Mouse (Mus musculus): ENCODE measurements at regions not wholly inside any gene's neighbourhood (a gene's known extent, or its start where the extent isn't known, plus 50 kb on each side); places are given as distances from the start of the nearest gene placed in this dataset.
"Not testable (repeated sequence)": the region's sequence is repeated elsewhere in the genome, so short reads cannot be mapped to it uniquely, and the experiment has no call there.

DNA sequence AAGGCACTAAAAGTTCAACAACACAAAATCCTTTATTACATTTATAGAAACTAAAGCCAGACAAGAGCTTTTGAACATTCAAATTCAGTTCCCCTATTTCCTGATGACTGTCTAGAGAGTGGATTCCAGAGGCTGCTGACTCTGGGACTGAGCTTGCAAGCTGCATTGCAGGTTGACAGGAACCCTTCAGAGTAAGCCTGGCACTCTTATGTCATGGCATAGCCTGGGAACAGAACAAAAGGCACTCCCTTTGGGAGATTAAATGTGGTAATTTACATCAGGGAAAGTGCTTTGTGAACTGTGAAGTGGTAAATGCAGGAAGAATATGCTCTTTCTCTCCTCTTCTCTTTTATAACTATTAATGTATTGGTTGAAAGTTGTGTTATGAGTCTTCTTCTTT, 847.3 kb downstream of the Bcl11a start:
- no peak for DNase-seq (ENCODE audit: low spot score in 2 of 2)

DNA sequence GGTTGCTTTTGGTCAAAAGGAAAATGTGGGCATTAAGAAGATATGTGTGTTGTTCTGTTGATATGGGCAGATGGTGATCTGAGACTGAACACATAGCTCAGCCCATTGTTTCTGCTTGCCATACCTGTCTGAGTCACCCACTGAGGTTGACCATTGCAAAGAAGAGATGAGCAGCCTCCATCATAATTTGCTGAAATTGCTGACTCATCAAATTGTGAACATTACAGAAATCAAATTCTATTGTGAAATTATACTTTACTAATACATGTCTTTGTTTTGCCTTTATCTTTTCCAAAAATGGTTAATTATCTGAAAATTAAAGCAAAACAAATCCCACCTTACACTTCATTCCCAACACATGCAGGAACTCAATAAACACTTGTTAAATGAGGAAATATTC, 865.8 kb downstream of the Bcl11a start:
- DNase-seq (ENCODE audit: low spot score in 2 of 2): no peak

DNA sequence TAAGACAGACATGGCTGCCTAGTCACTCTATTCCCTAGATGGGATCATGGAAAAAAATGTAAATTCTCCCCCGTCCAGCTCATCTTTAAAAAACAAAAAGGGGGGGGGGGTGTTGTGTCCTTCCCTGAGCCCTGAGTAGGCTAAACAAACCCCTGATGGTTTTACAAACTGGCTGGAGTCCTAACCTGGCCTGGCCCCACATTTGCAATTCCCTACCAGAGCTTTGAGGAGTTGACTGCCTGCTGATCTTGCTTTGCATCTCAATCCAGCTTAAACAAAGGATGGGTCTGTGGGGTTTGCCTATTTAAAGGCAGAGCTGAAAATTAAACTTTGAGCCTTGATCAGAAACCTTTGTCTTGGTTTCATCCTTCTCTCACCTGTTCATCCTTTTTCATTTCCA, 873.3 kb downstream of the Bcl11a start:
- no peak for DNase-seq (ENCODE audit: low spot score in 2 of 2)

DNA sequence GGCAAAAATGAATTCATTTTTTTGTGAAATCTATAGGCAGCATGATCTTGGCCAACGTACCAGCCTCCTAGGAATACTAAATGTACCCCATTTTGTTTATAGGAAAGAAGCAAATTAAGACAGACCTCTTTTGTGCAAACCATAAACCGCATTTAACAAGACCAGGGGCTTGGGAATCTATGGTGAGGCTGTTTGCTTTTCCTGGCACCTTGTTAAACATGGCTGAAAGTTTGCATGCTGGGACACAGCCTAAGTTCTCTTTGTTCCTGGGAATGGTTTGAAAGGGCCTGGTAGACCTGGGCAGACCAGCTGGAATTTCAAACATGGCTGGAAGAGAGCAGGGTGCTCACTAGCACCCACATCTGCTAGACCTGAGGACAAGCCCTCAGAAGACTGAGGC, 894.5 kb downstream of the Bcl11a start:
- DNase-seq (ENCODE audit: low spot score in 2 of 2): no peak

DNA sequence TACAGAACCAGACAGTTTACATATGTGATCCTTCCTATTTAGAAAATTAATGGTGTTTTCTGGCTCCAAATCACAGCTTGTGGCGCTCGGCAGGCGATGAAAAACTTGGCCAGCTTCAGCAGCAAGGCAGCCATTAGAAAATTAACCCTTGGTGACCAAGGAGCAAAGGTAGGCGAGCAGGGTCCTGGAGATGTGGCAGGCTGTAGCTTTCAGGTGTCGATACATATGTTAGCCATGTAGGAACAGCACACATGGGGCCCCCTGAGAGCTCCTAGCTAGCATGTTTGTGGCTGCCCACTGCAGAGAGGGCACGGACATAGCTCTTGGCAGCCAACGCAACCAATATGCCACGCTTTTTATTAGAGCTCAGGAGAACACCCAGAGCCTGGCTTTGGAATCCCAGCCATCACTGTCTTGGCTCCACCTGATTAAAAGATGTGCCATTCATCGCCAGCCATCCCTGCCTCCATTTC, 902.4 kb downstream of the Bcl11a start:
- DNase-seq (ENCODE audit: low spot score in 2 of 2): no peak

DNA sequence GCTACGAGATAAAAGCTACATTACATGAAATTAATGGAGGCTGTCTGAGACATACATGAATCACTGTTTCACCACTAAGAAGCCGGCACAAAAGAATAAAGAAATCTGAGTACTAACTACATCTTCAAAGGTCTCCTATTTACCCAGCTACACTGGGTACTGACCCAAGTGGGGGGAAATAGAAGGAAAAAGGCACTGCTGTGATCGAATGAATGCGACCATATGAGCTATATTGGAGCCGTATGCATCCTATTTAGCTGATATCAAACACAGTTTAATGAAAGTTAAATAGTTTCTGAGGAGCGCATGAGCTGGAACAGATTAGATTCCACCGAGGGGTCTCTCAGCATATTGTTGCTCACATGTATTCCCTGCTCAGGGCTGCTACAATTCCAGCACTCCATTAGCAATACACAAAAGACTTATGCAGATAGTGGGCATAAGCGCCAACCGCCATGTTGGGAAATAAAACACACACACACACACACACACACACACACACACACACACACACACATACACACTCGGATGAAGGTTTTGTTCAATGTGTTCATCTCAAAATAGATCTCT, 905.3 kb downstream of the Bcl11a start:
- no peak for DNase-seq (ENCODE audit: low spot score in 2 of 2)

DNA sequence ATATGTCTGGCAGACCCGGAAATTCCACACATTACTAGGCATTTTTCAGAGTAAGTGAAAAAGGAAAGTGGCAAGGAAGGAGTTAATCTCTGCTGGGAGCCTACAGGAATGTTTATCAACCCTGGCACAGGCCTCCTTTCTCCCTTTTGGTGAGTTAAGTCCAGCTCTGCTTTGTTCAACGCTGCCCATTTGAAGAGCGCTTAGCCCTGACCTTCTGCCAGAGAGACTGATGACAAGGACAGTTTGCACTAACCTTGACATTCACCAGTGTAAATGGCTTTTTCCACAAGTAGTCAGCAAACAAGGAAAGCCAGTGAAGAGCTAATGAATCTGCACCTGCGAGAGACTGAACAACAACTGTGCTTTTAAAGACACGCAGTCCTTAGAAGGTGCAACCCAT, 927.6 kb downstream of the Bcl11a start:
- DNase-seq (ENCODE audit: low spot score in 2 of 2): no peak

DNA sequence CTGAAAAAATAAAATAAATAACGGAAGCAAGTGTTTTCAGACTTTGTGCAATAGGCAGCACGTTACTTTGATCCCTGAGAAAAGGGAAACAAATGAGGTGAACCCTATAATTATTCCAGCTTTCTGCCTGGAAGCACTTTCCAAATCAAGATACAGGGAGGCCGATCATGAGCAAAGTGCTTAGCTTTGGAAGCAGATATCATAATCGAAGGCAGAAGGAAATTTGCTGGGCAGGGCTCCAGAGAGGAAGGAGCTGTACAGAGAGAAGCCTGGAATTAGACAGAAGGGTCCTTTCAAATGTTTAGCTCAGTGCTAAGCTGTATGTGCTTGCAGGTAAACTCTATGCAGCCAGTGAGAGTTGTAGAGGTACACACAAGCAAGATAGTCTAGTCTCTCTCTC, 948.9 kb downstream of the Bcl11a start:
- no peak for DNase-seq (ENCODE audit: low spot score in 2 of 2)

DNA sequence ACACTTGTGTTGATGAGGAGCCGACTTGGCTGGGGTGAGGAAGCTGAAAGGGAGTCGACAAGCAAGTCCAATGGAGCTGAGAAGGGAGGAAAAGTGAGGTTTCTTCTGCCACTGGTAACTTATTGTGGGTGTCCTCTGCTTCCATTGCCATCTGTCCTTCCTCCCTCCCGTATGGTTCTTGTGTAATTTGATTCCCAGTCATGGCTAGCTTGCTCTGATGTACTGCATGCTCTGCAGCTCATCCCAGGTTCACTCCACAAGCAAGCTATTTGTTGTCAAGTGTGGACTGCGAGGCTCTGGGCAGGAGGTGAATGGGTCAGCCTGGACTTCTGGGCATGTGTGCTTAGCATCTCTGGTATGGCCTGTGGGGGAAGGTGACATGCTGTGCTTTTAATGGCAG, 963.1 kb downstream of the Bcl11a start:
- peak; percentile 13 to 34 for DNase-seq (ENCODE audit: low spot score in 2 of 2)

DNA sequence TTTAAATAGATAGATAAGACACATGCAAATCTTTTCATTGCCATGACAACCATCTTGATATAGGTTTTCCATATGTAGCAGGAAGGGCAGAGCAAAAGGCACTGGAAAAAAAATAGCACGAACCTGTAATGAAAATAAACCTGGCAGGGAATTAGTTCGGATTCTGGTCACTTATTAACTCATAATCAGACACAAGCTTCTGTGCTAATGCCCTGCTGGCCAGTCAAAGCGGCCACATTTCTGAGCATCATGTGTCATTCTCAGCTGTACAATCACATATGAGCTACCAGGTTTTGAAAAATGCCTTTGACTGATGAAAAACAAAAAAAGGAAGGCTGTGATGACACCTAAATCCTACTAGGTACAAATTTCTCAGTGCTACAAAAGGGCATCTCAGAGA, 964.9 kb downstream of the Bcl11a start:
- no peak for DNase-seq (ENCODE audit: low spot score in 2 of 2)

DNA sequence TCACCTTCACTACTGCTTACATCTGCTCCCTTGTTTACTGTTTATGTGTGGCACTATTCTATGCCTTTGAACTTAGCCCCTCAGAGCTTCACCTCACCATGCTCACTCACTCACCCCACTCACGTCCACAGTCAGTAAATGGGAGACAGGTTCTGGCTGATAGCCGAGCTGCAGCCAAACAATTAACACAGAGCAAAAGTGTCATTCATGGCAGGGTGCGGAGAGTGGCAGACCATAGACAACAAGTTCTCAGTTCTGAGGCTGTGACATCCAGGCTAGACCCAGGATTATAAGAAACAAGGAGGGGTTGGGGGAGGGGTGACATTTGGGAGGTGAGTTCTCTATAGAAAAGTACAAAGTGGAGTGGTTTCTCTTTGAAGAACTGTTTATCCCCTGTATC, 967.5 kb downstream of the Bcl11a start:
- no peak for DNase-seq (ENCODE audit: low spot score in 2 of 2)

DNA sequence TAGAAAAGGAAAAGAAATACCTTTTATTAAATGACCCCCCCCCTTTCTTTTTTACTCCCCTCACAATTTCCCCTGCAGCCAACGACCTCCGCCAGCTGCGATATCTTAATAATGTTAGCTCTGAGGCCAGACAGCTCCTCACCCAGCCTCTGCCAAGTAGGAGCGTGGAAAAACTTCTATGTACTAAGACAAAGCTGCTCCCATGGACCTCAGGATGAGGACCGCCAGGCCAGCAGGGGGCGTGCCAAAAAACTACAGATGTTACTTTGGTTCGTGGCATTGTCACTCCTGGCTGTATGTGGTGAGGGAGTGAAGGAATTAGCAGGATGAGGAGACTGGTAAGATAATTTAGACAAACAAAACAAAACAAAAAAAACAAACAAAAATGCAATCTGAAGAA, 968.1 kb downstream of the Bcl11a start:
- DNase-seq (ENCODE audit: low spot score in 2 of 2): no peak

DNA sequence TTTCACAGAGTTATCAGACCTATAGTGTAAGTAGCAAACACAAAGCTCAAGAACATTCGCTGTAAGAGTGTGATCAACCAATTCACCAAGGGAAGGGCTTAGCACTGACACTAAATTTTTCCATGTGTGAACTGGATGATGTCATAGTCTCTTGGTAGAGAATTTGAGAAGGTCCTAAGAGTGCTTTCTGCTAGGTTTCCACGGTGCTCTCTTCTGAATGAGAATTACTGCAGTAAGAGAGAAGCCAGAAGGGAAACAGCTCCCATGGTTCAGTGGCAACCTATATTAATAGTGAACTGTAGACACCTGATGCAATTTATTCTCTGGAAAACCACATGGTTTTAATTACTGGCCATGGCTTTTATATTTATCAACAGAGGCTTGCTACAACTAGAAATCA, 977.8 kb downstream of the Bcl11a start:
- DNase-seq (ENCODE audit: low spot score in 2 of 2): no peak

DNA sequence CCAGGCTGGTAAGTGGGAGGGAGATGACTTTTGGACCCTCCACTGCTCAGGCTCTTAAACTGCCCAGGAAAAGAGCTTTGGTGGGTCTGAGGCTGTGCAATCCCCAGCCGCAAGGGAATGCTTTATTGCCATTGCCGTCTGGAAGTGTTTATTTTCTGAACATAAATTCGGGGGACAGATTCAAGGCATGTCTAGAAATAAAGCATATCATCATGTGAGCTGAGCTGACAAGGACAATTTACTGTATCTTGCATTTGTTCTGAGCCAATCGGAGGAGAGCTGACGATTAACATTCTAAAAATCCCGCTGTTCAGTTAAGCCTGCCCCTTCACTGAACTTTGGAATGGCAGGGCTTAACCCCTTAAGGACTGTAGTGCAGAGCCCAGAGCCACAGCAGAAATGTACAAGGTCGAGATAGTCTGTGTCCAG, 979.3 kb downstream of the Bcl11a start:
- no peak for DNase-seq (ENCODE audit: low spot score in 2 of 2)

DNA sequence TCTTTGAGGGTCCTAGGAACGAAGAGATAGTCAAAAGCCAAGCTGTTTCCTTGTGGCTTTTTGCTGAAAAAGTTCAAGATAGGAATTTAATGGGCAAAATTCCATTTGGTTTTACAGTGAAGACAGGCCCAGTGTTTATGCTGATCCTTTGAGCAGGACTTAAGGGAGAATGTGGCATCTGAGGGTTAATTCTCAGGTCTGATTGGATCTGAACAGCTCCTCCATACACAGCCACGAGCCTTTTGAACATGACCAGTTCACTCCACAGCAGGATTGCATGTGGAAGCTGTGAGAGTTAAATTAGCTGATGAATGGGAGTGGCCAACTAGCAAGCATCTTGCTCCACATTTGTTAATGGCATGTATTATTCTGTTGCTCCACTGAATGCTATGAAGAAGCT, 979.7 kb downstream of the Bcl11a start:
- DNase-seq (ENCODE audit: low spot score in 2 of 2): no peak

DNA sequence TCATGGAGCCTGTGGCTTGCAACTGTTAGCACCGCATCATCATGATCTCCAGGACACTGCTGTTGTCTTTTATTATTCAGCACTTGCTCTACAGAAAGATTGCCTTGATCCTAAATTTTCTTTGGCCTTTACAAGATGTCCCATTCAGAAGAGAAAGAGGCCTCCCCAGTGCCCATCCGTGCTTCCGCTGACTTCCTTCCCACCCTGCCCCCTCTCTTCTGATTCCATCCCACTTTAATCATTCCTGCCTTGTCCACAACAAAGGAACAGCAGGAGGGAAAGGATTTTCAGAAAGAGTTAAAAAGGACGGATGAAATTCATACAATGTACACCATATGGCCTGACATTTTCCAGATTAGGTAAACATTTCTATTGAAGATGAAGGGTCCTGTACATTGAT, 985.2 kb downstream of the Bcl11a start:
- DNase-seq (ENCODE audit: low spot score in 2 of 2): no peak

DNA sequence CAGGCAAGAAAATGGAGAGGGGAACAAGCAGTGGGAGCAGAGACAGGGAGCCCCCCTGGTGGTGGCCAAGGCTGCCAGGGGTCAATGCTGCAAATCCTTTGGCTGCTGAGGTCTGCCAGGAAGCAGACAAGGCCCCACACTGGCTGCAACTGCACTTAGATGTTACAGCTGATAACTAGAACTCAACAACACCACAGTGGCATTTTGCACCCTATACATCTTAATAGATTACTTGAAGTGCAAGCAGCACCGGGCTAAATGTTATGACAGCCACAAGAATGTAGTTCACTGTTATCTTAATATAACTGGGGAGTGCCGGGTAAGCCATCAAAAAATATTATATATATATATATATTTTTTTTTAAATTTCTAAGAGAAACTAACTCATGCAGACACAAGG, 986.1 kb downstream of the Bcl11a start:
- DNase-seq (ENCODE audit: low spot score in 2 of 2): no peak

DNA sequence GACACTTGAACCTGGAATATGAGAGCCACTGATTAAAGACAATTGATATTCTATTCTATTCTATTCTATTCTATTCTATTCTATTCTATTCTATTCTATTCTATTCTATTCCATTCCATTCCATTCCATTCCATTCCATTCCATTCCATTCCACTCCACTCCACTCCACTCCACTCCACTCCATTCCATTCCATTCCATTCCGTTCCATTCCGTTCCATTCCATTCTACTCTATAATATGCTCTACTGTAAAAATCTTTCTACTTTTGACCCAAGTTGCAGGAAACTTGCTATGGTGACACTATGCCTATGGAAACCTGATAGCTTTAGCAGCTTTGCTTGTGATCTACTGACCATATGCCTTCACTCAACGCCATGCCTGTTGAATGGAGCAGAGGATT, 1022.1 kb downstream of the Bcl11a start:
- not testable (repeated sequence) for DNase-seq (ENCODE audit: low spot score in 2 of 2)

DNA sequence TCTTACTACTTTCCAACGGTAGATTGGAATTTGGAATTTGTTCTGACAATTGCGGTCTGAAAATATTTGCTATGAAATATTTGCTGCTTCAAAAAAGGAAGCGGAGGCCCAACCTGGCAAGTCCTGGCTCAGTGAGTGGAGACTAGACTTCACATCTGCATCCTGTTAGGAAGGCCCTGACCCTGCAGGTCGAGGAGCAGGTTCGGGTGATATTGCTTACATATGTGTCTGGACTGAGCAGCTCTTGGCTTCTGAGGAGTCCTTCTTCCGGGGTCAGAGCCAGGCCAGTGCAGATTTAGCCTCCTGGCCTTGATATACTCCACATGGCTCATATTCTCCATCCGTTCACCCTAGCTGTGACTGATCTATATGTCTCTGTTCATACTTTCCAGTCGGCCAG, 1026.6 kb downstream of the Bcl11a start:
- no peak for DNase-seq (ENCODE audit: low spot score in 2 of 2)

DNA sequence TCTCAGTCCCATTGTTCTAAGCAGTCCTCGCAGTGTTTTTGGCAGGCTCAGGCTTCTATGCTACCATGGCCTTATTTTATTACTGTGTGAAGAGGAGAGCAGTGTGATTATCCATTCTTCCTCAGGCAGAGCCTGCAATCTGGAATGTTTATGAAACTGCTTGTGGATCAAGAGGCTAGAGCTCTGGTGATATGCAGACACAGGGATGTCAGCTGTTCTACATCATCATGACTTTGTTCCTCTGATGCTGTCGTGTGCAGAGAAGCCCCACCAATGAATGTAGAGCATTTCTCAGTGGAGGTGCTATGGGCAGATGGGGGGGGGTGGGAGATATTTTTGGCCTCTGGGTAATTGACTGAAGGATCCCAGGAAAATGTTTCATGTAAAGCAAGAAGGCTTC, 1046.6 kb downstream of the Bcl11a start:
- DNase-seq (ENCODE audit: low spot score in 2 of 2): peak in 1 of 2 experiments; percentile 4

DNA sequence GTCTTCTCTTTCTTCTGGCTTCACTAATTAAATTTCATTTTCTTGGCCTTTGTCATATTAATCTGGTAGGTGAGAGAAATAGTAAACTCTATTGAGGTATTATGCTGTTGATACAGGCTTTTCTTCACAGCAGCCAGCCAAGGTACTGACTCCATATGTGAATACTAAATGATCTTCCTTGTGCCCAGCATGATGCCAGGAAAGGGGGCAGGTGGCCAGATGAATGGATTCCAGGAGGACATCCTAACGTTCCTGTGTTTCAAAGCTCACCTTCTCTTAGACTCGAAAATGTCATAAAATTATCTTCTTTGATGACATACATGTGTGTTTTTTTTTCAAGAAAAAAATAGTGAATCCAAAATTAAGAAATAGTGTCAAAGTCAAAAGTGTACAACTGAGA, 1064.4 kb downstream of the Bcl11a start:
- DNase-seq (ENCODE audit: low spot score in 2 of 2): no peak

DNA sequence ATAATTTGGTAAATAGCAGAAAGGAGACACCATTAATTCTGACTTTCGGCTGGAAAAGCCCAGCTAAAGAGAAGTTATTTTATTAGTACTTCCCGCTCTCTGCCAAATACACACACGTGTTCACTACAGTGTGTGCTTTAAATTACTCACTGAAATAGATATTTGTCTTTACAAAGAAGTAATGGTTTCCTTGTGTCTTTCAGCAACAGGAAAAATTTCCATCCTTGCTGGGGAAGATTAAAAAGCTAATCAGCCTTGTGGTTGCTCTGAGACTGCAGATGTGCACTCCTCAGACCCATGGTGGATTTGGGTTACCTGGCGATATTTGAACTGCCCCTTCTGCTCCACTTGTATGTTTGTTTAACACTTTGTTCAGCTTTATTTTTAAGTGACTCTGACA, 1065.0 kb downstream of the Bcl11a start:
- no peak for DNase-seq (ENCODE audit: low spot score in 2 of 2)

DNA sequence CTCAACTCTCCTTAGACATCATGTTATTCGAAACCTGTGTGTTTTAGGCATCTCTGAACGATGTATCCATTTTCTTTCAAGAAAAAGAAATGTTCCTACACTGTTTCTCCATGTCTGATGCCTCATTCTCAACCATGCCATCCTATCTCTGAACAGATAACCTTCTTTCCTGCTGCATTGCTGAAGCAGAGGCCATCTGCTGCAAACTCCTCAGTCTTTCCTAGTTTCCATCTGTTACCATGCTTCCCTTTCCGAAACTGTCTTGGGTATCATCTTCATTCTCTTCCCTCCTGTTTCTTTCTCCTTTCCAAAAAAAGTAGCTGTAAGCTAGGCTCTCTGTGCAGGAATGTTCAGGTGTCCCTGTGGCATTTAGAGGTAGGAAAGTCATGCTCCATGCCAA, 1063.3 kb downstream of the 5730522E02Rik start:
- peak; percentile 9 to 20 for DNase-seq (ENCODE audit: low spot score in 2 of 2)

DNA sequence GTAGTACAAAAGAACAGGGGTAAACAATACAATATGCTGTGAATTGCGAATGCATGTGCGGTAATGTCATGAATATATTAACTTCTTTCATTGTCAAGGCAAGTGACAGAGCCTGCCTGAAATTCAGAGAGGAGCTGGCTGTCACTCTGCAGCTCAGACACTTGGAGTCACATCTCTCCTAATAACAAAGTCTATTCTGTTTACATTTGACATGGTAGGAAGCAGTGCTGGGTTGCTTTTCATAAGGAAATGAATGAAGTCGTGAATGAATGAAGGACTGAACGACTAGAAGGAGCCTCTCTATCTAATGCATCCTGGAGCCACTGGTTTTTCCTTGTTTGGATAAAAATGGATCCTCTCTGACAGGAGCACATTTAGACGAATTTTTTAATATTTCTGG, 1053.9 kb downstream of the 5730522E02Rik start:
- no peak for DNase-seq (ENCODE audit: low spot score in 2 of 2)
